Mouse (Mus musculus): Measurements from ENCODE around the gene Zan. TPM values are rescaled to one million over a fixed set of nuclear protein-coding genes. Genes with fewer than 3 reads are reported as not detected.
A peak's percentile ranks its signal among the peaks of the same experiment; 100 is the strongest.

Gene Zan
- polyA plus RNA-seq, 2 experiments, result 0.06 to 0.19 TPM

DNA sequence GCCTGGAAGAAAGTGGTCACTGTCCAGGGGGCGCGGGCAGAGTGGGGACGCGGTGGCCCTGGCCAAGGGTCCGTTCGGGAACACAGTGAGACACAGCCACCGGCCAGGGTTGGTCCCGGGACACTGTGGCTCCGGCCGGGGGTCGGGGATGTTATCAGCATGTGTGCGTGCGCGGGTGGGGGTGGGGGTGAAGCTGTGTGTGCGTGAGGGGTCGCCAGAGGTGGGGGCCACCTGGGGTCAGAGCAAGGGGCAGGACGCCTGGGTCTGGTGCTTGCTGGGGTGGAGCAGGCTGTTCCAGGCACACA is 8.9 kb upstream of the Zan start:
- Histone ChIP-seq H3K36me3 (replicated peaks; ENCODE audit: control insufficient read depth, insufficient read depth, low read depth) (no peaks in the 10 kb centered on the region), H3K27me3 (ENCODE audit: control insufficient read depth, insufficient read depth, low read length) (peaks cover 12% of the 10 kb centered on the region), H3K27ac (no peak overlapping the region), H3K9me3 (ENCODE audit: control insufficient read depth, low read length) (no peaks in the 10 kb centered on the region), H3K4me3 (ENCODE audit: insufficient read depth in 1 of 2, low read depth in 2 of 2, low read length in 2 of 2) (peak overlapping the region; percentile 36 to 37), H3K4me2 (ENCODE audit: low read depth) (peak overlapping the region; percentile 40; the same call in 1 of the 2 replicates), H3K4me1 (replicated peaks; ENCODE audit: control insufficient read depth in 2 of 2, insufficient read depth in 2 of 2, low read length in 1 of 2) (no peaks in the 10 kb centered on the region; a peak in 1 of 4 replicates), H3K9ac (replicated peaks) (0 out of 2 replicates have a peak overlapping the region, but pooled peaks have one; percentile 9)
- DNase-seq (ENCODE audit: low read depth in 3 of 3, low spot score in 3 of 3) (no peak), ATAC-seq (ENCODE audit: insufficient read depth) (no peak)
- 6% methylated on average over 17 of the region's 17 CpGs for WGBS (ENCODE audit: insufficient replicate concordance)
- no peak for TF ChIP-seq CTCF (IDR thresholded peaks at IDR 0.05; ENCODE audit: low read depth)
- no peak for TF ChIP-seq EP300 (IDR thresholded peaks at IDR 0.05; ENCODE audit: low read depth)

DNA sequence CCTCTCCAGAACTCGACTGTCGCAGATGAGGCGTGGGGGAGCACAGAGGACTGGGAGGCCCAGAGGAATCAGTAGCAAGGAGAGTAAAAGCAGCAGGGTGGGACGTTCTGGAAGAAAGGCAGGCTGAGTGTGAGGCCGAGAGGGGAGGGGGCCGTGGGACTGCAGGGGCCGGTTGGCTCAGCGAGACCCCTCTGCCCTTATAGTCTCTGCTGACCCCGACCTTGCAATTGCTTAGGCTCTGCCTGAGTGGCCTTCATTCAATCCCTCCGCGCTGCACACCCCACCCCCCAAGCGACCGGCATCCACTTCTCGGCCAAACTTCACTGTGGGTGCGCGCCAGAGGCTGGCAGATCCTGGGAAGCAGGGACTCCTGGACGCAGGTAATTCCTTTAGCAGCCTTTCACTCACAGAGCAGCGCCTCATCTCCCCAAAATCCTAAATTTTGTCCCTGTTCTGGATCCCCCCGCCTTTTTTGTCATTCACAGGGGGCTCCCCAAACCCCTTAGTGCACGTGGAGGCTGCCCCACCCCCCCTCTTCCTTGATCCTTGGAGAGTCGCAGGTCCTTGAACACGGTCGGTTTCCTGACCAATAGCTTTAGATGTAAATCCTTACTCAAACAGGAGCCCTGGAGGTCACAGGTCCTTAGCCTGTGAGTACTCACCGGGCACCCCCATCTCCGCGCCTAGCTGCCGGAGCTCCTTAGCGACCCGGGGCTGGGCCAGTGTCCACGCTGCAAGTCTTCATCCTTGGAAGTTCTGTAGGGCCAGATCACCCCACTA is 8.4 kb upstream of the Zan start:
- no peak for TF ChIP-seq CTCF (IDR thresholded peaks at IDR 0.05; ENCODE audit: low read depth)
- no peak for TF ChIP-seq EP300 (IDR thresholded peaks at IDR 0.05; ENCODE audit: low read depth)
- WGBS (ENCODE audit: insufficient replicate concordance), result 15% methylated on average over 30 of the region's 30 CpGs
- Histone ChIP-seq H3K4me1 (replicated peaks; ENCODE audit: control insufficient read depth in 2 of 2, insufficient read depth in 2 of 2, low read length in 1 of 2) (no peaks in the 10 kb centered on the region; a peak in 1 of 4 replicates), H3K4me3 (ENCODE audit: insufficient read depth in 1 of 2, low read depth in 2 of 2, low read length in 2 of 2) (peak overlapping the region; percentile 36 to 37), H3K9ac (replicated peaks) (0 out of 2 replicates have a peak overlapping the region, but pooled peaks have one; percentile 9), H3K36me3 (replicated peaks; ENCODE audit: control insufficient read depth, insufficient read depth, low read depth) (no peaks in the 10 kb centered on the region), H3K27ac (no peak overlapping the region), H3K4me2 (ENCODE audit: low read depth) (peak overlapping the region; percentile 40), H3K27me3 (ENCODE audit: control insufficient read depth, insufficient read depth, low read length) (peaks cover 12% of the 10 kb centered on the region), H3K9me3 (ENCODE audit: control insufficient read depth, low read length) (no peaks in the 10 kb centered on the region)
- ATAC-seq (ENCODE audit: insufficient read depth) (no peak), DNase-seq (ENCODE audit: low read depth in 3 of 3, low spot score in 3 of 3) (no peak)

DNA sequence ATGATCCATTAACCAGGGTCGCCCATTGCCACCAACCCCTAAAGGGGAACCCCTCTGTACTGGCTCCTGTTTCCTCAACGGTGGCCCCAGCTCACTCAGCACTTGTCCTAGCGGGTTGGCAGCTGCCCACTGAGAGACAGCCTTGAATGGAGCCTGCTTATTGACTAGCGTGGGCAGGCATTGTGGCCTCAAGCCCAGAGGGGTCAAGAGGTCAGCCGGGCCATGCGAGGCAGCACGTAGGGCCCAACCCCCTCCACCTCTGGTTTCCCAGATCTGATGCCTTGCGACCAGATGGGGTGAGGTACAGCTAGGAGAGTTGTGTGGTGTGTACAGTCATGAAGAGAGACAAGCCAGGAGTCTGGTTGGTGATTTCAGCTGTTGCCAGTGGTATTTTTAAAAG is 5.0 kb upstream of the Zan start:
- TF ChIP-seq CTCF (IDR thresholded peaks at IDR 0.05; ENCODE audit: low read depth) (no peak), EP300 (IDR thresholded peaks at IDR 0.05; ENCODE audit: low read depth) (no peak)
- no peak overlapping the region for H3K27ac ChIP-seq
- DNase-seq (ENCODE audit: low read depth in 3 of 3, low spot score in 3 of 3), result peak in 1 of 3 experiments; percentile 29
- no peak overlapping the region for H3K4me3 ChIP-seq (ENCODE audit: insufficient read depth in 1 of 2, low read depth in 2 of 2, low read length in 2 of 2)
- no peak overlapping the region for H3K4me2 ChIP-seq (ENCODE audit: low read depth)
- no peaks in the 10 kb centered on the region; a peak in 1 of 4 replicates for H3K4me1 ChIP-seq (replicated peaks; ENCODE audit: control insufficient read depth in 2 of 2, insufficient read depth in 2 of 2, low read length in 1 of 2)
- ATAC-seq (ENCODE audit: insufficient read depth), result peak; percentile 63
- no peak overlapping the region for H3K9ac ChIP-seq (replicated peaks)
- 43% methylated on average over 8 of the region's 8 CpGs for WGBS (ENCODE audit: insufficient replicate concordance)
- H3K36me3 ChIP-seq (replicated peaks; ENCODE audit: control insufficient read depth, insufficient read depth, low read depth), result no peaks in the 10 kb centered on the region
- H3K9me3 ChIP-seq (ENCODE audit: control insufficient read depth, low read length), result no peaks in the 10 kb centered on the region
- peaks cover 12% of the 10 kb centered on the region for H3K27me3 ChIP-seq (ENCODE audit: control insufficient read depth, insufficient read depth, low read length)

DNA sequence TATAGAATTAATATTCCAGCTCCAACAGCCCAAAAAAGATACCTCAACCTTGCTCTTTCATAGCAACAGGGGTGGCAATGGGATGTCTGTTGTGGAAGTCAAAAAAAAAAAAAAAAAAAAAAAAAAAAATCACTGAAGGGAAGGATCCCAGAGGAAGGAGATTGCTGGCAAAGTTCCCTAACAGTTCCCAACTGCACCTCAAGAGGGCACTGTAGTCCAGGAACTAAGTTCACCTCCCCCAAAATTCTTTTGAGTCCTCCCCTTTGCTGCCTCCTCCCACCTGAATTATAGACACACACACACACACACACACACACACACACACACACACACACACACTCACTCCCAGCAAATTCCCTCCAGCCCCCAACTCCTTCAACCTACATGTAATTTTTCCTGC is 4.3 kb upstream of the Zan start:
- TF ChIP-seq EP300 (IDR thresholded peaks at IDR 0.05; ENCODE audit: low read depth) (no peak), CTCF (IDR thresholded peaks at IDR 0.05; ENCODE audit: low read depth) (peak; percentile 73)
- Histone ChIP-seq H3K9me3 (ENCODE audit: control insufficient read depth, low read length) (no peaks in the 10 kb centered on the region), H3K9ac (replicated peaks) (no peak overlapping the region), H3K27me3 (ENCODE audit: control insufficient read depth, insufficient read depth, low read length) (peaks cover 12% of the 10 kb centered on the region), H3K4me3 (ENCODE audit: insufficient read depth in 1 of 2, low read depth in 2 of 2, low read length in 2 of 2) (no peak overlapping the region), H3K4me1 (replicated peaks; ENCODE audit: control insufficient read depth in 2 of 2, insufficient read depth in 2 of 2, low read length in 1 of 2) (no peaks in the 10 kb centered on the region; a peak in 1 of 4 replicates), H3K36me3 (replicated peaks; ENCODE audit: control insufficient read depth, insufficient read depth, low read depth) (no peaks in the 10 kb centered on the region), H3K4me2 (ENCODE audit: low read depth) (no peak overlapping the region), H3K27ac (no peak overlapping the region)
- DNase-seq (ENCODE audit: low read depth in 3 of 3, low spot score in 3 of 3) (peak; percentile 39 to 50 (median 42)), ATAC-seq (ENCODE audit: insufficient read depth) (no peak)

DNA sequence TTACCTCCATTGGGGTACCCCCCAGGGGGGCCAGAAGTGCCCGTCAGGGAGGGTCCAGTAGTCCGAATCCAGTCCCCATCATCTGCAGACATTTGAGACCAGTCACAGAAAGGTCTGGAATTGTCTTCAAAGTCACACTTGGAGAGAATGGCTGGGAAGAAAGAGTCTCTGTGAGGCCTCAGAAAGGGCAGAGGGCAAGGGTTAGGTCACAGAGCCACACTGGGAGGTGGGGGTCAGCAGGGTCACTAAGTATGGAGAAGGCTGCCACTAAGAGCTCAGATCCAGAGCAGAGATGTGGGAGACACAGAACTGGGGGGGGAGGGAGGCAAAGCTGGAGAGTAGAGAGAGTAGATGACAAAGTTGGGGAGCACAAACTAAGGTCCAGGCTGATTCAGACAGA is 2.5 kb downstream of the Zan start:
- WGBS (ENCODE audit: insufficient replicate concordance), result 52% methylated on average over 2 of the region's 2 CpGs

More for the DNA sequence above, 2.5 kb downstream of the Zan start:
- H3K36me3 ChIP-seq (replicated peaks; ENCODE audit: control insufficient read depth, insufficient read depth, low read depth), result no peaks in the 10 kb centered on the region
- no peaks in the 10 kb centered on the region for H3K27me3 ChIP-seq (ENCODE audit: control insufficient read depth, insufficient read depth, low read length)
- no peak for DNase-seq (ENCODE audit: low read depth in 3 of 3, low spot score in 3 of 3)
- no peaks in the 10 kb centered on the region for H3K9me3 ChIP-seq (ENCODE audit: control insufficient read depth, low read length)
- no peak for ATAC-seq (ENCODE audit: insufficient read depth)
- no peak overlapping the region for H3K4me3 ChIP-seq (ENCODE audit: insufficient read depth in 1 of 2, low read depth in 2 of 2, low read length in 2 of 2)
- H3K9ac ChIP-seq (replicated peaks), result no peak overlapping the region
- no peak overlapping the region for H3K4me2 ChIP-seq (ENCODE audit: low read depth)
- TF ChIP-seq CTCF (IDR thresholded peaks at IDR 0.05; ENCODE audit: low read depth), result no peak
- TF ChIP-seq EP300 (IDR thresholded peaks at IDR 0.05; ENCODE audit: low read depth), result no peak
- H3K27ac ChIP-seq, result no peak overlapping the region
- peaks cover 0 to 2% of the 10 kb centered on the region in 2 experiments; a peak in 1 of 4 replicates for H3K4me1 ChIP-seq (replicated peaks; ENCODE audit: control insufficient read depth in 2 of 2, insufficient read depth in 2 of 2, low read length in 1 of 2)

Data from liver, embryonic 14.5 days (tissue).